Mouse (Mus musculus) kidney, postnatal 4 days (tissue): Measurements from ENCODE around the gene Tiam1.

Source experiments
- DNase-seq, 2 experiments: peaks; one replicate each; pipeline ENCODE4 v3.0.0; 2021; ENCODE audit warnings: mixed read lengths in 2 of 2

The Tiam1 gene

GRCm38 (mm10) chr16:89991701-89992152 is 151.8 kb downstream of the Tiam1 start:
- DNase-seq = peak; percentile 43 to 58

- no peak for DNase-seq
These were observed 153.1 kb downstream of the Tiam1 start for GRCm38 (mm10) chr16:89990288-89990955.

- no peak for DNase-seq
These were observed 153.8 kb downstream of the Tiam1 start for GRCm38 (mm10) chr16:89989816-89990215.

GRCm38 (mm10) chr16:89986672-89987362 is 156.8 kb downstream of the Tiam1 start:
- no peak for DNase-seq

- no peak for DNase-seq
These were observed 157.7 kb downstream of the Tiam1 start for GRCm38 (mm10) chr16:89985702-89986481.

GRCm38 (mm10) chr16:89980075-89980744 is 163.4 kb downstream of the Tiam1 start:
- DNase-seq = no peak

GRCm38 (mm10) chr16:89975441-89975840 is 168.1 kb downstream of the Tiam1 start:
- DNase-seq = no peak

- DNase-seq = no peak
These were observed 169.5 kb downstream of the Tiam1 start for GRCm38 (mm10) chr16:89973814-89974712.

GRCm38 (mm10) chr16:89972854-89973487 is 170.6 kb downstream of the Tiam1 start:
- no peak for DNase-seq

GRCm38 (mm10) chr16:89972018-89972417 is 171.6 kb downstream of the Tiam1 start:
- no peak for DNase-seq

- no peak for DNase-seq
These were observed 175.5 kb downstream of the Tiam1 start for GRCm38 (mm10) chr16:89968058-89968457.

GRCm38 (mm10) chr16:89962876-89963275 is 180.7 kb downstream of the Tiam1 start:
- peak in 1 of 2 experiments; percentile 29 for DNase-seq

- no peak for DNase-seq
These were observed 182.7 kb downstream of the Tiam1 start for GRCm38 (mm10) chr16:89960904-89961303.

- DNase-seq = peak; percentile 72 to 77
These were observed 183.2 kb downstream of the Tiam1 start for GRCm38 (mm10) chr16:89960186-89960878.

GRCm38 (mm10) chr16:89958982-89959381 is 184.6 kb downstream of the Tiam1 start:
- DNase-seq = peak; percentile 16 to 28

- no peak for DNase-seq
These were observed 185.5 kb downstream of the Tiam1 start for GRCm38 (mm10) chr16:89958030-89958429.

GRCm38 (mm10) chr16:89954525-89954924 is 189.0 kb downstream of the Tiam1 start:
- peak; percentile 34 to 59 for DNase-seq

- DNase-seq = no peak
These were observed 189.5 kb downstream of the Tiam1 start for GRCm38 (mm10) chr16:89954114-89954513.

GRCm38 (mm10) chr16:89952821-89953220 is 190.7 kb downstream of the Tiam1 start:
- DNase-seq = no peak

- DNase-seq = no peak
These were observed 192.8 kb downstream of the Tiam1 start for GRCm38 (mm10) chr16:89950754-89951153.

- DNase-seq = no peak
These were observed 193.3 kb downstream of the Tiam1 start for GRCm38 (mm10) chr16:89950251-89950650.
